Mouse (Mus musculus) right cerebral cortex, adult 2 months (tissue): ENCODE measurements around the gene Epha4.

Source experiments
- DNase-seq, 2 experiments: peaks; one replicate each; pipeline ENCODE4 v3.0.0; 2021 to 2022; ENCODE audit warnings: low spot score in 2 of 2

Epha4 gene

GRCm38 (mm10) chr1:77407417-77407816 lies 107.5 kb downstream of the Epha4 start:
- no peak for DNase-seq

GRCm38 (mm10) chr1:77406631-77407030 lies 108.3 kb downstream of the Epha4 start:
- DNase-seq = no peak

- no peak for DNase-seq
Observed at GRCm38 (mm10) chr1:77404537-77404936, 110.4 kb downstream of the Epha4 start.

- DNase-seq = no peak
Observed at GRCm38 (mm10) chr1:77402942-77403341, 111.9 kb downstream of the Epha4 start.

- no peak for DNase-seq
Observed at GRCm38 (mm10) chr1:77401465-77401864, 113.4 kb downstream of the Epha4 start.

GRCm38 (mm10) chr1:77391590-77391989 lies 123.3 kb downstream of the Epha4 start:
- DNase-seq = no peak

GRCm38 (mm10) chr1:77389069-77389468 lies 125.8 kb downstream of the Epha4 start:
- no peak for DNase-seq

- no peak for DNase-seq
Observed at GRCm38 (mm10) chr1:77388556-77388955, 126.3 kb downstream of the Epha4 start.

- DNase-seq = no peak
Observed at GRCm38 (mm10) chr1:77385613-77386012, 129.3 kb downstream of the Epha4 start.

- no peak for DNase-seq
Observed at GRCm38 (mm10) chr1:77383466-77383865, 131.4 kb downstream of the Epha4 start.

GRCm38 (mm10) chr1:77377550-77377980 lies 137.3 kb downstream of the Epha4 start:
- no peak for DNase-seq

GRCm38 (mm10) chr1:77374054-77374453 lies 140.8 kb downstream of the Epha4 start:
- DNase-seq = no peak

- no peak for DNase-seq
Observed at GRCm38 (mm10) chr1:77370921-77371320, 144.0 kb downstream of the Epha4 start.

- peak in 1 of 2 experiments; percentile 31 for DNase-seq
Observed at GRCm38 (mm10) chr1:77369255-77369837, 145.5 kb downstream of the Epha4 start.

GRCm38 (mm10) chr1:77365850-77366249 lies 149.0 kb downstream of the Epha4 start:
- no peak for DNase-seq

- DNase-seq = no peak
Observed at GRCm38 (mm10) chr1:77364596-77364995, 150.3 kb downstream of the Epha4 start.

- DNase-seq = no peak
Observed at GRCm38 (mm10) chr1:77363848-77364247, 151.0 kb downstream of the Epha4 start.

GRCm38 (mm10) chr1:77346459-77346858 lies 168.4 kb downstream of the Epha4 start:
- peak in 1 of 2 experiments; percentile 22 for DNase-seq

GRCm38 (mm10) chr1:77343792-77344191 lies 171.1 kb downstream of the Epha4 start:
- no peak for DNase-seq

GRCm38 (mm10) chr1:77339701-77340100 lies 175.2 kb downstream of the Epha4 start:
- DNase-seq = no peak

GRCm38 (mm10) chr1:77338346-77338745 lies 176.5 kb downstream of the Epha4 start:
- DNase-seq = no peak

GRCm38 (mm10) chr1:77336937-77337336 lies 178.0 kb downstream of the Epha4 start:
- DNase-seq = no peak

- no peak for DNase-seq
Observed at GRCm38 (mm10) chr1:77318597-77319127, 196.2 kb downstream of the Epha4 start.
